Mouse (Mus musculus): ENCODE measurements at regions not wholly inside any gene's neighbourhood (a gene's known extent, or its start where the extent isn't known, plus 50 kb on each side); places are given as distances from the start of the nearest gene placed in this dataset.
"Not testable (repeated sequence)": the region's sequence is repeated elsewhere in the genome, so short reads cannot be mapped to it uniquely, and the experiment has no call there.

DNA sequence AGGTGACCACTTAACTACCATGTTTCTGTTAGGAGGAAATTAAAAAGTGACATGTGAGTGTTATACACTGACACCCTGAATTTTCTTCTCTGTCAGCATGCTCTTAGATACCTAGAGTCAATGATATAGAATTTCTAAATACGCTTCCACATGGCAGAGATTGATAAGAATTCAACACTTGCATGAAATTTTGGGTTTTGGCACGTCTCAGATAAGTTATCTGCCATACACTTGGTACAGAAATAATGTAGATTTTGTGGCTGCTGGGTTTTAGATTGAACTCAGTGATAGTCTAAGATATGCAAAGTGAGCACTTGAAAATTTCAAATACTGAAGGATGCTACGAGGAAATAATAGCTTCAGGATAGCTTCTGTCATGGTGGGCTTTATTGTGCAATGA is 1841.5 kb upstream of the Nudt12 start:
- H3K27ac ChIP-seq (ENCODE audit: insufficient read depth, low read length) = no peak overlapping the region
- TF ChIP-seq CTCF (IDR thresholded peaks at IDR 0.05; ENCODE audit: borderline replicate concordance, insufficient read depth, low read depth, low read length) (no peak), POLR2A (IDR thresholded peaks at IDR 0.05; ENCODE audit: borderline replicate concordance, insufficient read depth, low read length) (no peak)
- H3K4me3 ChIP-seq (replicated peaks; ENCODE audit: insufficient read depth, low read depth, low read length) = no peak overlapping the region
- no peak for DNase-seq
- H3K27me3 ChIP-seq (ENCODE audit: control insufficient read depth, insufficient read depth, low read length) = no peaks in the 10 kb centered on the region
- 86% methylated on average over 3 of the region's 3 CpGs for WGBS
- no peaks in the 10 kb centered on the region for H3K4me1 ChIP-seq (ENCODE audit: control insufficient read depth, insufficient read depth, low read length)

DNA sequence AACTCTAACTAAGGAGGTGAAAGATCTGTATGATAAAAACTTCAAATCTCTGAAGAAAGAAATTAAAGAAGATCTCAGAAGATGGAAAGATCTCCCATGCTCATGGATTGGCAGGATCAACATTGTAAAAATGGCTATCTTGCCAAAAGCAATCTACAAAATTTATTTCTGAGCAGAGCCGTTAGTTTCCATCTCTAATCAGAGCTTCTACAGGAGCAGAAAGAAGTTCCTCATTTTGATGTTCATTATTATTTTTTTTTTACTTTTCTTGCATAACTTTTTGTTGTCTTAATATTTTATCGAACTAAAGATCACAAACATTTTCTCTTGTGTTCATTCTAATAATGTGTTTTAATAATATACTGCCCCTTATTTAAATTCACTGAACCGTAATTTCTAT is 1825.6 kb upstream of the Nudt12 start:
- 94% methylated on average over 3 of the region's 3 CpGs for WGBS
- H3K4me3 ChIP-seq (replicated peaks; ENCODE audit: insufficient read depth, low read depth, low read length) = not testable (repeated sequence)

DNA sequence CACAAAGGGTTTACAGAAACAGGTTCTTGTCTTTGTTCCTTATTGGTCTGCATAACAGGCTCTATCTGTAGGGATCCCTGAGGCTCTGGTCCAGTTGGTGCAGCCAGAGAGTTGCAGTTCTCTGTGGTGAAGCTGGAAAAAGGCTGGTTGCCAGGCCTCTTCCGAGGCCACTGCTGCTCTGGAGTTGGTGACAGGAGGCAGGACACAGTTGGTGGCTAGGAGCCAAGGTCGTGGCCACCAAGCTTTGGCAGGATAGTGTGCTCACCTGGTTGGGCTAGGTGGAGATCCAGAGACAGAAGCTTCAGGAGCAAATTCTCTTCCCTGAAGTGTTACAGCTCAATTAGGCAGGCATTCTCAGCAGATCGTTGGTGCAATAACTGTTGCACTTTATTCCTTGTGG is 1819.4 kb upstream of the Nudt12 start:
- WGBS = 4% methylated on average over 3 of the region's 3 CpGs
- Histone ChIP-seq H3K27ac (ENCODE audit: insufficient read depth, low read length) (no peak overlapping the region), H3K27me3 (ENCODE audit: control insufficient read depth, insufficient read depth, low read length) (no peaks in the 10 kb centered on the region), H3K4me1 (ENCODE audit: control insufficient read depth, insufficient read depth, low read length) (no peaks in the 10 kb centered on the region), H3K4me3 (replicated peaks; ENCODE audit: insufficient read depth, low read depth, low read length) (no peak overlapping the region)
- peak; percentile 17 to 41 for DNase-seq
- no peak for TF ChIP-seq POLR2A (IDR thresholded peaks at IDR 0.05; ENCODE audit: borderline replicate concordance, insufficient read depth, low read length)
- no peak for TF ChIP-seq CTCF (IDR thresholded peaks at IDR 0.05; ENCODE audit: borderline replicate concordance, insufficient read depth, low read depth, low read length)

More for the DNA sequence above, 1825.6 kb upstream of the Nudt12 start:
- not testable (repeated sequence) for H3K27me3 ChIP-seq (ENCODE audit: control insufficient read depth, insufficient read depth, low read length); DNase-seq; H3K27ac ChIP-seq (ENCODE audit: insufficient read depth, low read length); H3K4me1 ChIP-seq (ENCODE audit: control insufficient read depth, insufficient read depth, low read length)

DNA sequence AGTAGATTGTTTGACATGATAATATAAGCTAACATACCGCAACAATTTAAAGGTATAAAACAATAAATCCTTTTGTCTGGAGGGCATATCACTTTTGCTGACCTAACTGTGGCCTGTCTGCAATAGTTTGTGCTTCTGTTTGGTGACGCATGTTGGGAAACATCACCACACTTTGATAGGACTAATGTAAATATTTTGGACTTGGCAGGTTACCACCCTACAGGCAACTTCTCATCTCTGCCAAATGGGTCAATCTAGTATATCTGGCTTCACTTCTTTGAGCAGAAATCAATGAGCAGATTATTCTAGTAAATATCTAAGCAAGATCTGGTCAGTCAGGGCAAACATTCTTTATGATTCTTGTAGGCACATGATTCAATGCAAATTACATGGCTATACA is 1817.3 kb upstream of the Nudt12 start:
- 89% methylated on average over 2 of the region's 2 CpGs for WGBS
- Histone ChIP-seq H3K27ac (ENCODE audit: insufficient read depth, low read length) (no peak overlapping the region), H3K27me3 (ENCODE audit: control insufficient read depth, insufficient read depth, low read length) (no peaks in the 10 kb centered on the region), H3K4me1 (ENCODE audit: control insufficient read depth, insufficient read depth, low read length) (no peaks in the 10 kb centered on the region), H3K4me3 (replicated peaks; ENCODE audit: insufficient read depth, low read depth, low read length) (no peak overlapping the region)
- no peak for TF ChIP-seq CTCF (IDR thresholded peaks at IDR 0.05; ENCODE audit: borderline replicate concordance, insufficient read depth, low read depth, low read length)
- no peak for DNase-seq

DNA sequence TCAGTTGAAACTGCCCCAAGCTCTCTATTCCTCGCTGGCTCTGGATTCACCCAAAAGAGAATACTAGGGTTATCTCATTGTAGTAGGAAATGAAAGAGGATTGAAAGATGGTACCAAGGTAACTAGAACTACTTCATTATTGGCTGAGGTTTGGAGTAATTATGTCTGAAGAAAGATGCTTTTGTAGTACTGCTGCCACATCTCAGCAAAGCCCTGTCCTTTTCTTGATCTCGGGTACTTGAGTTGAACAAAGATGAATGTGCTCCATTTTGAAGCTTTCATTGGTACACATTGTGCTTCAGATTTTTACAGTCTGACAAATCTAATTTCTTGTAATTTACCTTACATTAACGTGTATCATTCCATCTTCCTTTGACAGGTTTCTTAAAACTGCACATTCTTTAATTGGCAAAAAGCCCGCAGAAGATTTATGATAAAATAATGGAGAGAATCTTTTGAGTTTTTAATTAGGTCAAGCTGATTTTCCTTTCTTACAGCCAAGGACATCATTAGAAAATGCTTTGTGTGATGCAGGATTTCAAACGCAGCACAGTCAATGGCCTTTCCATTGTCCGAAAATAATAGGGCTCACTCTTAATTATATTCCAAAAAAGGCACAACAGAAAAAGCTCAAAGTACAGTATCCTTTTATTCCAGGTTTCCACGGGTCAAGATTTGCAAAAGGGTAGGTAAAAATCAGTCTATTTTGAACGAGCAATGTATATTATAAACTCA is 1791.7 kb upstream of the Nudt12 start:
- Histone ChIP-seq H3K27ac (ENCODE audit: insufficient read depth, low read length) (no peak overlapping the region), H3K4me3 (replicated peaks; ENCODE audit: insufficient read depth, low read depth, low read length) (no peak overlapping the region), H3K27me3 (ENCODE audit: control insufficient read depth, insufficient read depth, low read length) (no peaks in the 10 kb centered on the region), H3K4me1 (ENCODE audit: control insufficient read depth, insufficient read depth, low read length) (no peaks in the 10 kb centered on the region)
- TF ChIP-seq CTCF (IDR thresholded peaks at IDR 0.05; ENCODE audit: borderline replicate concordance, insufficient read depth, low read depth, low read length) = no peak
- TF ChIP-seq POLR2A (IDR thresholded peaks at IDR 0.05; ENCODE audit: borderline replicate concordance, insufficient read depth, low read length) = no peak
- 60% methylated on average over 8 of the region's 8 CpGs for WGBS
- no peak for DNase-seq

DNA sequence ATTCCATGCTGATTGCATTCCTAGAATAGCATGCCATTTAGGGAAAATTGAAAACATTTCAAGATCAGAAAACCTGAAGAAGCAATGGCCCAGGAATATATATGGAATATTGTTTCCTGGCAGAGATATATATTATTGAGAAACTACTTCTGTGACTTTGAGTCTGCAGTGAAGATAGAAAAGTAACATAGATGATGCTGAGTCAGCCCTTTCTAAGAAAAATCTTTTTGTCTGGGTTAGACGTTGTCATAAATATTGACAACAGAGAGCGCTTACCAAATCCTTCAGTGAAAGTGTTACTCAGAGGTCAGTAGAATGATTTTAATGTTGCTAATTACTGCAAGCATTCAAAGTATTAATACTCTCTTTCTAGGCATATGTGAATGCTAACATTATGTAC is 1749.1 kb upstream of the Nudt12 start:
- TF ChIP-seq CTCF (IDR thresholded peaks at IDR 0.05; ENCODE audit: borderline replicate concordance, insufficient read depth, low read depth, low read length) (no peak), POLR2A (IDR thresholded peaks at IDR 0.05; ENCODE audit: borderline replicate concordance, insufficient read depth, low read length) (no peak)
- Histone ChIP-seq H3K27ac (ENCODE audit: insufficient read depth, low read length) (no peak overlapping the region), H3K4me3 (replicated peaks; ENCODE audit: insufficient read depth, low read depth, low read length) (no peak overlapping the region), H3K27me3 (ENCODE audit: control insufficient read depth, insufficient read depth, low read length) (no peaks in the 10 kb centered on the region), H3K4me1 (ENCODE audit: control insufficient read depth, insufficient read depth, low read length) (no peaks in the 10 kb centered on the region)
- 84% methylated on average over 2 of the region's 2 CpGs for WGBS
- no peak for DNase-seq

DNA sequence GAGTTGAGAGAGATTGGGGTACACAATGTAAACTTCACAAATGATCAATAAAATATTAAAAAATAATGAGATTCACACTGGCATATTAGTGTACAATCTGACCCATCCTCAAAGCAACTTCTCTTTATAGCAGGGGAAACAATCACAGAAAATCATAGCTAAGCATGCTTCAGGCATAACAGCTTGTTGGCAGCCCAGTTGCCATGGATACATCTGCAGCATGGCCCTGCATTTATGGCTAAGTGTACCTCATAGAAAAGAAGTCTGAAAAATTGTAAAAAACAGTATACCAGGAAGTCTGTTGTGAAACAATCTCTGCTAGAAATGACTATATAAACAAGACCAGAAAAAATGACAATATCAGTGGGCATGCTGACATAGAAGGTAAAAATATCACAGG is 1747.9 kb upstream of the Nudt12 start:
- TF ChIP-seq CTCF (IDR thresholded peaks at IDR 0.05; ENCODE audit: borderline replicate concordance, insufficient read depth, low read depth, low read length) (no peak), POLR2A (IDR thresholded peaks at IDR 0.05; ENCODE audit: borderline replicate concordance, insufficient read depth, low read length) (no peak)
- no peak for DNase-seq

DNA sequence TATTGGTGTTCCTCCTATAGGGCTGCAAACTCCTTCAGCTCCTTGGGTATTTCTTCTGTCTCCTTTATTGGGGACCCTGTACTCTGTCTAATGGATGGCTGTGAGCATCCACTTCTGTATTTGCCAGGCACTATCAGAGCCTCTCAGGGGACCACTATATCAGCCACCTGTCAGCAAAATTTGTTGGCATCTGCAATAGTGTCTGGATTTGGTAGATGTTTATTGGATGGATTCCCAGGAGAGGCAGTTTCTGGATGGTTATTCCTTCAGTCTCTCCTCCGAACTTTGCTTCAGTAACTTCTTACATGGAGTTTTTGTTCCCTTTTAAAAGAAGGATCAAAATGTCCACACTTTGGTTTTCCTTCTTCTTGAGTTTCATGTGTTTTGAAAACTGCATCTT is 1729.7 kb upstream of the Nudt12 start:
- DNase-seq = no peak
- Histone ChIP-seq H3K4me3 (replicated peaks; ENCODE audit: insufficient read depth, low read depth, low read length) (no peak overlapping the region), H3K27me3 (ENCODE audit: control insufficient read depth, insufficient read depth, low read length) (no peaks in the 10 kb centered on the region), H3K4me1 (ENCODE audit: control insufficient read depth, insufficient read depth, low read length) (no peaks in the 10 kb centered on the region), H3K27ac (ENCODE audit: insufficient read depth, low read length) (no peak overlapping the region)
- 22% methylated on average over 1 of the region's 1 CpGs for WGBS
- TF ChIP-seq POLR2A (IDR thresholded peaks at IDR 0.05; ENCODE audit: borderline replicate concordance, insufficient read depth, low read length) = no peak
- TF ChIP-seq CTCF (IDR thresholded peaks at IDR 0.05; ENCODE audit: borderline replicate concordance, insufficient read depth, low read depth, low read length) = no peak

More for the DNA sequence above, 1747.9 kb upstream of the Nudt12 start:
- H3K27me3 ChIP-seq (ENCODE audit: control insufficient read depth, insufficient read depth, low read length) = no peaks in the 10 kb centered on the region
- H3K27ac ChIP-seq (ENCODE audit: insufficient read depth, low read length) = no peak overlapping the region
- H3K4me1 ChIP-seq (ENCODE audit: control insufficient read depth, insufficient read depth, low read length) = no peaks in the 10 kb centered on the region
- no peak overlapping the region for H3K4me3 ChIP-seq (replicated peaks; ENCODE audit: insufficient read depth, low read depth, low read length)

All from cerebellum, adult 2 months (tissue).